Mouse (Mus musculus) olfactory bulb, adult 2 months (tissue): Measurements from ENCODE around the gene Cetn4.

Experiments
- CTCF ChIP-seq: fragments of 200-500 bp; IDR thresholded peaks from 2 replicates; pipeline ENCODE4 v1.5.1; 2012; ENCODE audit warnings: low read depth, mild to moderate bottlenecking, low read length, moderate library complexity; ENCODE audit not compliant: insufficient read depth
- POLR2A ChIP-seq: fragments of 200-500 bp; IDR thresholded peaks from 2 replicates; pipeline ENCODE4 v1.6.1; 2012; ENCODE audit warnings: mild to moderate bottlenecking, low read depth, low read length, moderate library complexity; ENCODE audit not compliant: insufficient read depth

DNA sequence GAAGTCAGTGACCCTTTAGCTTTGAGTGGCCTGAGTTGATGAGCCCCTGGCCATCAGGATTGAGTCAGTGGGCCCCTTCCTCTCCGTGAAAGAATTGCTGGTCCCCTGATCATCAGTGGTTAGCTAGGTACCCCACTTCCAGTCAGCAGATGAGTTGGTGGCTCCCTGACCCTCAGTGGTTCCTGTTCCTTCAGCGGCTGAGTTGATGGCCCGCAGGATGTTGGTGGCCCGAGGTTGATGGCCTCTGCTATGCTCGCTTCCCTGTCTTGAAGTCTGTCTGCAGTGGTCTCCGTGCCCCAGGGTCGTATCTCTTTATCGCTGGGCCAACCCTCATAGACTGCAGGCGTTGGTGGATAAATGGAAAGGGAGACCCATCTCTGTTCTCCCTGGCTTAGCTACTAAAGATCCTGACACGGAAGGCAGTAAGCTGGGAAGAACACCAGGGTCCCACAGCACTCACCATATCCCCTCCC is 575 bp downstream of the Cetn4 start:
- TF ChIP-seq CTCF = no peak
- TF ChIP-seq POLR2A = no peak
